Mouse (Mus musculus): ENCODE data around the gene Uncx. TPM values are rescaled to one million over a fixed set of nuclear protein-coding genes. Genes with fewer than 3 reads are reported as not detected.
"Not testable (repeated sequence)": the region's sequence is repeated elsewhere in the genome, so short reads cannot be mapped to it uniquely, and the experiment has no call there.

The Uncx gene
- total RNA-seq, 2 experiments from 2014 or later, result 0.21 TPM; not detected in 1

DNA sequence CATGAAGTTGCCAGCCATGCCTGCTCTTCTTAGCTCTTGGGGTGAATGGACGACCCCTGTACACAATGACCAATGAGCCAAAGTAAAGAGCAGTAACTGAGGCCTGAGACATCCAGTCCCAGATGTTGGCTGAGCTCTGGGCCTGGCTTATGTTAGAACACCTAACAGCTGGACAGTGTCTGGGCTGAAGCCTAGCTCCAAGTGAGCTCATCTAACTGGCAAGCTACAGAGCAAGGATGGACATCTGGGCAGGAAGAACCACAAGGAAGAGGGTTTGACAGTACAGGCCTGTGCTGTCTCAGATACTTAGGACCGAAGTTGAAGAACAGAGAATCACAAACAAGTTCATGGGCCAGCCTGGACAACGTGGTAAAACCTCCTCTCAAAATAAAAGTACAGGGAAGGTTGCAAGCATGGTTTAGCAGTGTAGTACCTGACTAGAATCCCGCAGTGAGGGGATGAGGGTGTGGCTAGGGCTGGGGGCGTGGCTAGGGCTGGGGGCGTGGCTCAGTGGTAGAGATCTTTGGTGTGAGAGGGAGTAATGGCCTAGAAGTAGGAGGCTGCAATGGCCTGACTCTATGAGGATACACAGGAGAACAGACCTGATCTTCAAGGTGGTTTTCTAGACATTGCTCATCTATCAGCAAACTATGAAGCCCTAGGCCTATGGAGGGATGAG lies 47.5 kb downstream of the Uncx start:
- intact Hi-C loops (cut with DNase I); DNase-seq (ENCODE audit: extremely low spot score in 1 of 2, low spot score in 2 of 2): not testable (repeated sequence)

DNA sequence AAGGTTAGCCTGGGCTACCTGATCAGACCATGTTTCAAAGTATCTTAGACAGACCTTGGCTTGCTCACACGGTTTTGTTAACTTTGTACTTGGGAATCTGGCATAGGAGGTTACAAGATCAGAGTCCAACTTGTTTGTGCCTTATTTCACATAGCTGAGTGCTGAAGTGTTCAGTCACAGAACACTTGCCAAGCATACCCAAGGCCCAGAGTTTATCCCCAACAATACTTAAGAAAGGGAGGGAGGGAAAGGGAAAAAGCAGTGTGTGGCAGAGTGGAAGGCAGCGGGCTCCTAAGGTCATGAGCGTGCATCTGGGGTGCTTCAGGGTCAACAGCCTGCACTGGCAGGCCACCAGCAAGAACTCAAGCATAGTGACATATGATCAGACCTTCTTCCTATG lies 48.7 kb downstream of the Uncx start:
- intact Hi-C loops (cut with DNase I), result no loop called here

DNA sequence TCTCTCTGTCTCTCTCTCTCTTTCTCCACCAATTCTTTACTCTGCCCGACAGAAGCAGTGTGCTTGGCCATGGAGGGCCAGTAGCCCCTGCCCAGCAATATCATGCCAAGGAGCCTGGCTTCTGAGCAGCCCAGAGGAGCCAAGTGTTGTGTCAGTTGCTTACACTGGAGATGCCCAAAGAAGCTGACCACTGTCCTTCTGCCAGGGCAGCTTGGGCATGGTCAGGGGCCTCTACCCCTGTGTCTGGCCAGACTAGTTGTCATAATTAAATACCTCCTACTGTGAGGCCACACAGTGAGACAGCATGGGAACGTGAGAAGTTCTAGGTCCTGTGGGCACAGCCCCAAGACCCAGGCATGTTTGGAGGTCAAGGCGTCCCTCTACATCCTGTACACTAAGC lies 49.6 kb downstream of the Uncx start:
- intact Hi-C loops (cut with DNase I), result no loop called here
- no peak for DNase-seq (ENCODE audit: extremely low spot score in 1 of 2, low spot score in 2 of 2)

More for the DNA sequence above, 48.7 kb downstream of the Uncx start:
- DNase-seq (ENCODE audit: extremely low spot score in 1 of 2, low spot score in 2 of 2), result no peak

DNA sequence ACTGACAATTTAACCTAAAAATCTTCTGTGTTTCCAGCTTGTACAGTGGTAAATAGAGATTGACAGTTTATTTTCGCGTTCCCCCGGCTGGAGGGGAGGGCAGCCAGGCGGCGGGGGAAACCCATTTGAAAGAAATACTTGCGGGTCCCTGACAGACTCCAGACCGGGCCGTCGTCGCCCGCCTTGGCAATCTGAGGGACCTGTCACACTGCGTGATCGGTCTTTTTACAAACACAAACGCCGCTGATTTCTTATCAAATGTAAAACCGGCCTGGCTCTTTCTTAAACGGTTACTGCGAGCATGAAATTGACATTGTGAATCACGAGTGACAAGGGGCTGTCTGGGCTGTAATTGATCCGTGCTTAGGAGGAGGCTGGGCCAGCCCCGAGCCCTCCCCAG lies 50.5 kb downstream of the Uncx start:
- intact Hi-C loops (cut with DNase I), result no loop called here

DNA sequence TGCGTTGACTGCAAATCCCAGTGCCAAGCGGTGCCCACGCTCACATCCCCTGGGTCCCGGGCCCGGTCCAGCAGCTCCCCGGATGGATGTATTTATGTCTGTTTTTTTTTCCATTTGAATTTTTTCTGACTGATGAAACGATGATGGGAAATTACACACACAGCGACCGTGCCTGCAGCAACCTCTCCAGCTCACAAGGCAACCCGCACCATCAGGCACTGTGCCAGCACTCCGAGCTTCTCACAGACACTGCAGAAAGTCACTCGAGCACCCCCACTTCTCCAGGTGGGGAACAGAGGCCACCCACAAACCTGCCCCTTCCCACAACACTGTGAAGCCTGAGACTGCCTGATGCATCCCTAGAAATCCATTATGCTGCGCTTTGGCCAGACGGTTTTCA lies 51.7 kb downstream of the Uncx start:
- DNase-seq (ENCODE audit: extremely low spot score in 1 of 2, low spot score in 2 of 2), result no peak
- intact Hi-C loops (cut with DNase I), result no loop called here

More for the DNA sequence above, 50.5 kb downstream of the Uncx start:
- no peak for DNase-seq (ENCODE audit: extremely low spot score in 1 of 2, low spot score in 2 of 2)

Other genes with a start within 250 kb of the Uncx start
- gene Adap1, start 217.9 kb upstream of the Uncx start, total RNA-seq (2021), result 100 to 1,000 TPM; 370 to 382 TPM
- gene Cox19, start 192.1 kb upstream of the Uncx start, total RNA-seq (2021), result 10 to 100 TPM; 75.2 to 90.2 TPM
- gene Cyp2w1, start 190.9 kb upstream of the Uncx start, total RNA-seq (2021), result not detected
- gene Gpr146, start 165.8 kb upstream of the Uncx start, total RNA-seq (2021), result 1 to 10 TPM; 5.7 to 7.5 TPM
- gene C130050O18Rik, start 138.2 kb upstream of the Uncx start, total RNA-seq (2021), result under 1 TPM; 0.24 to 0.28 TPM
- 1 to 10 TPM; 2.9 to 3.3 TPM for gene Gper1, start 120.3 kb upstream of the Uncx start, total RNA-seq (2021)
- 10 to 100 TPM; 20.1 to 20.2 TPM for gene 3110082I17Rik, start 83.0 kb upstream of the Uncx start, total RNA-seq (2021)
- 100 to 1,000 TPM in 1 of 2 experiments, 10 to 100 TPM in 1; 93.4 to 100 TPM for gene Zfand2a, start 58.9 kb upstream of the Uncx start, total RNA-seq (2021)
- 1 to 10 TPM; 4.3 to 4.6 TPM for gene Micall2, start 192.8 kb downstream of the Uncx start, total RNA-seq (2021)
- gene Ints1, start 232.2 kb downstream of the Uncx start, total RNA-seq (2021), result 100 to 1,000 TPM in 1 of 2 experiments, 10 to 100 TPM in 1; 93.4 to 106 TPM
- 1 to 10 TPM; 7.0 to 7.8 TPM for gene Mafk, start 248.0 kb downstream of the Uncx start, total RNA-seq (2021)